Mouse (Mus musculus) lung, postnatal 0 days (tissue): Measurements from ENCODE around the gene Rgs12. TPM values are rescaled to one million over a fixed set of nuclear protein-coding genes. Genes with fewer than 3 reads are reported as not detected.

Source experiments
- ATAC-seq: fragments of 200-750 bp; cut with Nextera tagmentation; 2 replicates; pipeline ENCODE4 v1.8.0; 2017; ENCODE audit warnings: moderate library complexity
- DNase-seq: peaks from one replicate; pipeline ENCODE4 v3.0.0-alpha.2; 2016; ENCODE audit warnings: low spot score
- H3K27ac ChIP-seq: fragments of 300-500 bp; sonication (generic); 2 replicates; pipeline ENCODE4 v1.5.1; 2014; ENCODE audit warnings: antibody characterized with exemption, mild to moderate bottlenecking, low read length, mixed read lengths
- H3K27me3 ChIP-seq: fragments of 300-500 bp; sonication (generic); replicated peaks from 2 replicates; pipeline ENCODE4 v1.6.1; 2014; ENCODE audit warnings: low read length, mixed read lengths; ENCODE audit not compliant: insufficient read depth
- H3K36me3 ChIP-seq: fragments of 300-500 bp; sonication (generic); 2 replicates; pipeline ENCODE4 v1.6.1; 2014; ENCODE audit warnings: low read length, mixed read lengths; ENCODE audit not compliant: insufficient read depth
- H3K4me1 ChIP-seq: fragments of 300-500 bp; sonication (generic); 2 replicates; pipeline ENCODE4 v1.6.1; 2014; ENCODE audit warnings: antibody characterized with exemption, low read depth, low read length, mixed read lengths; ENCODE audit not compliant: insufficient read depth
- H3K4me2 ChIP-seq: fragments of 300-500 bp; sonication (generic); replicated peaks from 2 replicates; pipeline ENCODE4 v1.6.1; 2014; ENCODE audit warnings: low read depth, mild to moderate bottlenecking, low read length, moderate library complexity, mixed read lengths
- H3K4me3 ChIP-seq: fragments of 300-500 bp; sonication (generic); 2 replicates; pipeline ENCODE4 v1.5.1; 2014; ENCODE audit warnings: low read depth, low read length
- H3K9ac ChIP-seq: fragments of 300-500 bp; sonication (generic); replicated peaks from 2 replicates; pipeline ENCODE4 v1.6.1; 2014; ENCODE audit warnings: low read depth, mild to moderate bottlenecking
- H3K9me3 ChIP-seq: fragments of 300-500 bp; sonication (generic); 2 replicates; pipeline ENCODE4 v1.6.1; 2016; ENCODE audit warnings: low read length, mixed read lengths
- CTCF ChIP-seq: IDR thresholded peaks from 2 replicates; pipeline ENCODE4 v1.5.1; 2016; ENCODE audit warnings: antibody characterized with exemption, mild to moderate bottlenecking
- EP300 ChIP-seq: IDR thresholded peaks from 2 replicates; pipeline ENCODE4 v1.6.1; 2016; ENCODE audit warnings: antibody characterized with exemption, mild to moderate bottlenecking, control low read depth
- WGBS: fragments of 180-500 bp; shearing (Covaris S2); extraction: QIAGEN DNeasy Blood & Tissue Kit; methylation state at CpG from one replicate; pipeline ENCODE4 v1.1.7; 2014; 5-methylcytosine and 5-hydroxymethylcytosine counted together
- polyA plus RNA-seq: library from polyadenylated mRNA; unstranded; fragments of >200 nt; fragmentation: Nextera tagmentation; extraction: Ambion mirVana; gene quantifications from 2 replicates; pipeline ENCODE4 v1.2.1, GENCODE M21; 2015

Rgs12 gene
- polyA plus RNA-seq, 1 experiment from 2014 or later: 45.5 TPM

GRCm38 (mm10) chr5:35010656-35011055 is 61.4 kb downstream of the Rgs12 start:
- ATAC-seq (no peak), DNase-seq (no peak)
- Histone ChIP-seq H3K4me3 (no peak overlapping the region), H3K27ac (no peak overlapping the region), H3K9ac (no peak overlapping the region), H3K9me3 (no peaks in the 10 kb centered on the region), H3K4me2 (no peak overlapping the region), H3K4me1 (no peaks in the 10 kb centered on the region), H3K27me3 (no peaks in the 10 kb centered on the region), H3K36me3 (no peaks in the 10 kb centered on the region; the same call in 1 of the 2 replicates)
- TF ChIP-seq EP300 (no peak), CTCF (no peak)
- WGBS: 51% methylated on average over 5 of the region's 5 CpGs

- TF ChIP-seq CTCF: no peak
- TF ChIP-seq EP300: no peak
- 92% methylated on average over 6 of the region's 6 CpGs for WGBS
- H3K4me1 ChIP-seq: no peaks in the 10 kb centered on the region
- no peak overlapping the region for H3K27ac ChIP-seq
- no peak overlapping the region for H3K4me3 ChIP-seq
- H3K9me3 ChIP-seq: no peaks in the 10 kb centered on the region
- no peaks in the 10 kb centered on the region; the same call in 1 of the 2 replicates for H3K36me3 ChIP-seq
- ATAC-seq: no peak
- H3K9ac ChIP-seq: no peak overlapping the region
- H3K27me3 ChIP-seq: no peaks in the 10 kb centered on the region
- DNase-seq: no peak
- H3K4me2 ChIP-seq: no peak overlapping the region
Measured at GRCm38 (mm10) chr5:35011156-35011923, 62.1 kb downstream of the Rgs12 start.

GRCm38 (mm10) chr5:35014036-35014435 is 64.8 kb downstream of the Rgs12 start:
- 83% methylated on average over 6 of the region's 6 CpGs for WGBS

GRCm38 (mm10) chr5:35019673-35020300 is 70.5 kb downstream of the Rgs12 start:
- Histone ChIP-seq H3K27ac (peak overlapping the region; percentile 87; the same call in 1 of the 2 replicates), H3K36me3 (no peaks in the 10 kb centered on the region), H3K9me3 (no peaks in the 10 kb centered on the region), H3K4me1 (peaks cover 4% of the 10 kb centered on the region; the same call in 1 of the 2 replicates), H3K9ac (no peak overlapping the region), H3K4me2 (no peak overlapping the region), H3K4me3 (no peak overlapping the region), H3K27me3 (no peaks in the 10 kb centered on the region)
- peak; percentile 46 for ATAC-seq
- 49% methylated on average over 9 of the region's 9 CpGs for WGBS
- peak; percentile 43 for DNase-seq
- TF ChIP-seq EP300: no peak
- TF ChIP-seq CTCF: no peak

More at GRCm38 (mm10) chr5:35014036-35014435, 64.8 kb downstream of the Rgs12 start:
- TF ChIP-seq EP300 (no peak), CTCF (no peak)
- Histone ChIP-seq H3K27ac (no peak overlapping the region), H3K27me3 (no peaks in the 10 kb centered on the region), H3K4me2 (no peak overlapping the region), H3K4me3 (no peak overlapping the region), H3K4me1 (no peaks in the 10 kb centered on the region), H3K9me3 (no peaks in the 10 kb centered on the region), H3K36me3 (no peaks in the 10 kb centered on the region), H3K9ac (no peak overlapping the region)
- DNase-seq (no peak), ATAC-seq (no peak)

GRCm38 (mm10) chr5:35020410-35021241 is 71.4 kb downstream of the Rgs12 start:
- peaks cover 4% of the 10 kb centered on the region; the same call in 1 of the 2 replicates for H3K4me1 ChIP-seq
- peak; percentile 85 for ATAC-seq
- H3K27me3 ChIP-seq: no peaks in the 10 kb centered on the region
- no peaks in the 10 kb centered on the region for H3K9me3 ChIP-seq
- DNase-seq: peak; percentile 76
- no peak overlapping the region for H3K4me3 ChIP-seq
- H3K4me2 ChIP-seq: no peak overlapping the region
- WGBS: 52% methylated on average over 9 of the region's 9 CpGs
- H3K36me3 ChIP-seq: no peaks in the 10 kb centered on the region
- TF ChIP-seq EP300 (no peak), CTCF (no peak)
- no peak overlapping the region for H3K9ac ChIP-seq
- H3K27ac ChIP-seq: peak overlapping the region; percentile 87

- WGBS: 14% methylated on average over 2 of the region's 2 CpGs
- no peaks in the 10 kb centered on the region for H3K9me3 ChIP-seq
- no peak overlapping the region for H3K4me3 ChIP-seq
- H3K27ac ChIP-seq: no peak overlapping the region
- peak; percentile 48 for ATAC-seq
- no peak overlapping the region for H3K9ac ChIP-seq
- H3K36me3 ChIP-seq: peaks cover 16% of the 10 kb centered on the region; the same call in 1 of the 2 replicates
- TF ChIP-seq CTCF: peak; percentile 78
- no peak for TF ChIP-seq EP300
- H3K4me1 ChIP-seq: peaks cover 4% of the 10 kb centered on the region; the same call in 1 of the 2 replicates
- DNase-seq: peak; percentile 74
- no peak overlapping the region for H3K4me2 ChIP-seq
- H3K27me3 ChIP-seq: no peaks in the 10 kb centered on the region
Measured at GRCm38 (mm10) chr5:35024975-35025374, 75.7 kb downstream of the Rgs12 start.
